Mouse (Mus musculus) MEL (cell line): ENCODE measurements around the gene Manba. TPM values are rescaled to one million over a fixed set of nuclear protein-coding genes. Genes with fewer than 3 reads are reported as not detected.

Source experiments
- DNase-seq: peaks from one replicate; pipeline ENCODE4 v3.0.0; 2011; ENCODE audit warnings: low read depth, low spot score
- H3K27ac ChIP-seq: 2 replicates; pipeline ENCODE4 v1.5.1; 2012; ENCODE audit warnings: low read depth, mild to moderate bottlenecking, control low read depth, low read length, moderate library complexity; ENCODE audit not compliant: control insufficient read depth
- H3K27me3 ChIP-seq, 2 experiments: fragments of 150-350 bp in 1 of 2; sonication (generic) in 1 of 2; 2 replicates each; pipeline ENCODE4 v1.6.1; 2012; ENCODE audit warnings: low read length in 2 of 2, mild to moderate bottlenecking in 2 of 2, improper control_type of control experiment in 1 of 2, moderate library complexity in 1 of 2; ENCODE audit not compliant: insufficient read depth in 2 of 2, control insufficient read depth in 1 of 2
- H3K36me3 ChIP-seq, 2 experiments: 2 replicates each; pipeline ENCODE4 v1.6.1; 2012 to 2014; ENCODE audit warnings: low read length in 2 of 2, improper control_type of control experiment in 1 of 2, inconsistent platforms in 1 of 2, mild to moderate bottlenecking in 1 of 2; ENCODE audit not compliant: insufficient read depth in 2 of 2, control insufficient read depth in 1 of 2
- H3K4me1 ChIP-seq, 2 experiments: fragments of 150-350 bp in 1 of 2; sonication (generic) in 1 of 2; 2 replicates each; pipeline ENCODE4 v1.6.1; 2012; ENCODE audit warnings: low read length in 2 of 2, improper control_type of control experiment in 1 of 2, mild to moderate bottlenecking in 1 of 2; ENCODE audit not compliant: insufficient read depth in 2 of 2, control insufficient read depth in 1 of 2
- H3K4me3 ChIP-seq, 2 experiments: fragments of 150-350 bp in 1 of 2; sonication (generic) in 1 of 2; 2 replicates each; pipeline ENCODE4 v1.5.1; 2012; ENCODE audit warnings: low read depth in 2 of 2, low read length in 2 of 2, mild to moderate bottlenecking in 2 of 2, moderate library complexity in 2 of 2, control low read depth in 1 of 2, improper control_type of control experiment in 1 of 2; ENCODE audit not compliant: control insufficient read depth in 1 of 2, insufficient read depth in 1 of 2
- H3K79me2 ChIP-seq: 2 replicates; pipeline ENCODE4 v1.6.1; 2012; ENCODE audit warnings: mild to moderate bottlenecking, low read length, moderate library complexity; ENCODE audit not compliant: control insufficient read depth, poor library complexity, insufficient read depth
- H3K9ac ChIP-seq: 2 replicates; pipeline ENCODE4 v1.6.1; 2012; ENCODE audit warnings: low read depth, mild to moderate bottlenecking, control low read depth, low read length, moderate library complexity; ENCODE audit not compliant: control insufficient read depth, poor library complexity, severe bottlenecking
- H3K9me3 ChIP-seq: fragments of 150-350 bp; sonication (generic); replicated peaks from 2 replicates; pipeline ENCODE4 v1.6.1; 2012; ENCODE audit warnings: mild to moderate bottlenecking, low read length, improper control_type of control experiment, moderate library complexity; ENCODE audit not compliant: insufficient read depth
- BHLHE40 ChIP-seq: IDR thresholded peaks from 2 replicates; pipeline ENCODE4 v1.6.1; 2012; ENCODE audit warnings: low read depth, mild to moderate bottlenecking, inconsistent platforms, low read length, improper control_type of control experiment, borderline replicate concordance
- CHD1 ChIP-seq: IDR thresholded peaks from 2 replicates; pipeline ENCODE4 v1.6.1; 2012; ENCODE audit warnings: low read depth, mild to moderate bottlenecking, inconsistent platforms, low read length, improper control_type of control experiment
- CHD2 ChIP-seq: IDR thresholded peaks from 2 replicates; pipeline ENCODE4 v1.6.1; 2011; ENCODE audit warnings: low read length, improper control_type of control experiment
- CTCF ChIP-seq, 3 experiments: IDR thresholded peaks in 2 of 3; conservative IDR thresholded peaks in 1 of 3; 2 replicates each; pipeline ENCODE4 v1.5.1; 2011 to 2012; ENCODE audit warnings: low read length in 3 of 3, low read depth in 2 of 3, mild to moderate bottlenecking in 2 of 3, improper control_type of control experiment in 1 of 3, inconsistent platforms in 1 of 3, mixed read lengths in 1 of 3, moderate library complexity in 1 of 3; ENCODE audit not compliant: control insufficient read depth in 1 of 3, insufficient read depth in 1 of 3, poor library complexity in 1 of 3, severe bottlenecking in 1 of 3
- ELF1 ChIP-seq: IDR thresholded peaks from 2 replicates; pipeline ENCODE4 v1.6.1; 2014; ENCODE audit warnings: low read depth, mild to moderate bottlenecking, inconsistent platforms, low read length, improper control_type of control experiment, moderate library complexity
- GATA1 ChIP-seq: IDR thresholded peaks from 2 replicates; pipeline ENCODE4 v1.6.1; 2011; ENCODE audit warnings: low read depth, low read length, improper control_type of control experiment
- HCFC1 ChIP-seq: IDR thresholded peaks from 2 replicates; pipeline ENCODE4 v1.6.1; 2012; ENCODE audit warnings: low read depth, mild to moderate bottlenecking, inconsistent platforms, low read length, improper control_type of control experiment, moderate library complexity
- JUND ChIP-seq: IDR thresholded peaks from 2 replicates; pipeline ENCODE4 v1.6.1; 2011; ENCODE audit warnings: low read depth, mild to moderate bottlenecking, improper control_type of control experiment, low read length
- KAT2A ChIP-seq: conservative IDR thresholded peaks from 2 replicates; pipeline ENCODE4 v1.6.1; 2012; ENCODE audit warnings: low read depth, low read length, improper control_type of control experiment, inconsistent platforms
- MEF2A ChIP-seq: IDR thresholded peaks from 2 replicates; pipeline ENCODE4 v1.6.1; 2014; ENCODE audit warnings: low read depth, mild to moderate bottlenecking, inconsistent platforms, low read length, improper control_type of control experiment; ENCODE audit not compliant: poor library complexity, insufficient replicate concordance, severe bottlenecking; ENCODE audit errors: extremely low read depth
- MXI1 ChIP-seq: IDR thresholded peaks from 2 replicates; pipeline ENCODE4 v1.6.1; 2011; ENCODE audit warnings: mild to moderate bottlenecking, low read depth, low read length, improper control_type of control experiment
- MYC ChIP-seq: IDR thresholded peaks from 2 replicates; pipeline ENCODE4 v1.6.1; 2011; ENCODE audit warnings: low read depth, mild to moderate bottlenecking, low read length, improper control_type of control experiment, moderate library complexity
- NELFE ChIP-seq: IDR thresholded peaks from 2 replicates; pipeline ENCODE4 v1.6.1; 2011; ENCODE audit warnings: low read depth, low read length, improper control_type of control experiment
- NRF1 ChIP-seq: IDR thresholded peaks from 2 replicates; pipeline ENCODE4 v1.6.1; 2014; ENCODE audit warnings: low read depth, mild to moderate bottlenecking, inconsistent platforms, low read length, improper control_type of control experiment, moderate library complexity; ENCODE audit not compliant: poor library complexity, insufficient read depth, severe bottlenecking
- POLR2A ChIP-seq, 2 experiments: IDR thresholded peaks; 2 replicates each; pipeline ENCODE4 v1.6.1; 2011 to 2012; ENCODE audit warnings: low read length in 2 of 2, mild to moderate bottlenecking in 2 of 2, control low read depth in 1 of 2, improper control_type of control experiment in 1 of 2, low read depth in 1 of 2, moderate library complexity in 1 of 2; ENCODE audit not compliant: control insufficient read depth in 1 of 2, insufficient read depth in 1 of 2, poor library complexity in 1 of 2
- POLR2AphosphoS2 ChIP-seq: IDR thresholded peaks from 2 replicates; pipeline ENCODE4 v1.6.1; 2011; ENCODE audit warnings: low read length, improper control_type of control experiment
- POLR2AphosphoS5 ChIP-seq: IDR thresholded peaks from 2 replicates; pipeline ENCODE4 v1.6.1; 2012; ENCODE audit warnings: low read depth, borderline replicate concordance, mild to moderate bottlenecking, inconsistent platforms, low read length, moderate library complexity, mixed read lengths
- RAD21 ChIP-seq: IDR thresholded peaks from 2 replicates; pipeline ENCODE4 v1.6.1; 2011; ENCODE audit warnings: mild to moderate bottlenecking, low read depth, low read length, improper control_type of control experiment
- RCOR1 ChIP-seq: IDR thresholded peaks from 2 replicates; pipeline ENCODE4 v1.6.1; 2012; ENCODE audit warnings: low read depth, mild to moderate bottlenecking, inconsistent platforms, low read length, improper control_type of control experiment
- SIN3A ChIP-seq: IDR thresholded peaks from 2 replicates; pipeline ENCODE4 v1.6.1; 2012; ENCODE audit warnings: low read length, improper control_type of control experiment, inconsistent platforms
- SMC3 ChIP-seq: IDR thresholded peaks from 2 replicates; pipeline ENCODE4 v1.6.1; 2011; ENCODE audit warnings: low read depth, low read length, improper control_type of control experiment
- TBP ChIP-seq: IDR thresholded peaks from 2 replicates; pipeline ENCODE4 v1.8.0; 2011; ENCODE audit warnings: low read depth, low read length, improper control_type of control experiment
- TCF12 ChIP-seq: IDR thresholded peaks from 2 replicates; pipeline ENCODE4 v1.6.1; 2014; ENCODE audit warnings: low read depth, mild to moderate bottlenecking, inconsistent platforms, low read length, improper control_type of control experiment, moderate library complexity
- UBTF ChIP-seq: IDR thresholded peaks from 2 replicates; pipeline ENCODE4 v1.6.1; 2012; ENCODE audit warnings: low read depth, mild to moderate bottlenecking, inconsistent platforms, low read length, improper control_type of control experiment, moderate library complexity, borderline replicate concordance; ENCODE audit not compliant: insufficient read depth
- USF1 ChIP-seq: IDR thresholded peaks from 2 replicates; pipeline ENCODE4 v1.6.1; 2014; ENCODE audit warnings: low read depth, mild to moderate bottlenecking, inconsistent platforms, low read length, improper control_type of control experiment, moderate library complexity
- USF2 ChIP-seq, 2 experiments: IDR thresholded peaks; 2 replicates each; pipeline ENCODE4 v1.6.1; 2011 to 2012; ENCODE audit warnings: improper control_type of control experiment in 2 of 2, low read length in 2 of 2, borderline replicate concordance in 1 of 2, inconsistent platforms in 1 of 2, low read depth in 1 of 2, mild to moderate bottlenecking in 1 of 2; ENCODE audit not compliant: insufficient read depth in 1 of 2
- ZC3H11A ChIP-seq: IDR thresholded peaks from 2 replicates; pipeline ENCODE4 v1.6.1; 2012; ENCODE audit warnings: low read depth, mild to moderate bottlenecking, inconsistent platforms, low read length, improper control_type of control experiment
- ZKSCAN1 ChIP-seq: IDR thresholded peaks from 2 replicates; pipeline ENCODE4 v1.6.1; 2012; ENCODE audit warnings: low read depth, mild to moderate bottlenecking, inconsistent platforms, low read length, improper control_type of control experiment, moderate library complexity
- ZMIZ1 ChIP-seq: IDR thresholded peaks from 2 replicates; pipeline ENCODE4 v1.6.1; 2012; ENCODE audit warnings: low read depth, mild to moderate bottlenecking, inconsistent platforms, low read length, improper control_type of control experiment, moderate library complexity
- ZNF384 ChIP-seq: IDR thresholded peaks from 2 replicates; pipeline ENCODE4 v1.6.1; 2012; ENCODE audit warnings: low read depth, mild to moderate bottlenecking, inconsistent platforms, low read length, improper control_type of control experiment
- polyA plus RNA-seq, 2 experiments: library from polyadenylated mRNA; stranded (reverse) in 1 of 2; unstranded in 1 of 2; fragments of >175 nt in 1 of 2; fragments of >200 nt in 1 of 2; gene quantifications; 2 replicates each; pipeline versions ENCODE4 v1.2.1 to v1.2.4; 2012; ENCODE audit warnings: low replicate concordance in 2 of 2, low read depth in 1 of 2; ENCODE audit not compliant: insufficient read length in 2 of 2, insufficient read depth in 1 of 2, missing spikeins in 1 of 2
- total RNA-seq: library from RNA; depleted of rRNA; stranded (reverse); fragments of 300-350 nt; gene quantifications from 2 replicates; pipeline ENCODE4 v1.2.3, GENCODE M21; 2012

Manba gene
- total and polyA plus RNA-seq, 3 experiments, result 8.1 to 10.6 TPM; not detected in 1

DNA sequence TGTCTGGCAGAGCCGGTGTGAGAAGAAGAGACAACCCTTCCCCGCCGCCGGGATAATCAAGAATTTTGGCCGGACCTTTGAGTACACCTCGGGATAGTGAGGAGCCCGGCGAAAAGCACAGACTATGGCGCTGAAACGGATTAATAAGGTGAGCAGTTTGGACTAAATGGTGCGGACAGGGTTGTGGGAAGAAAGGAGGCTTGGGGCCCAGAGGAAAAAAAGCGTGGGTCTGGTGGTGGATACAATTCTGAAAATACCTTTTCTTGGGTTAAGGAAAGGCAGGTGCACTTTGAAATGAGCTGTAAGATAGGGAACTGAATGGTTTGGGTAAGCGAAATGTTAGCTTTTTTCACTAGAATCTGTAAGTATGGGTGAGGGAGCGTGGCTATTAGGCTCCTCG is 45.8 kb upstream of the Manba start:
- H3K9ac ChIP-seq, result peak overlapping the region; percentile 94
- no peaks in the 10 kb centered on the region for H3K9me3 ChIP-seq
- peaks cover 12 to 23% of the 10 kb centered on the region in 2 experiments; a peak in 3 of 4 replicates for H3K4me1 ChIP-seq
- H3K79me2 ChIP-seq, result peaks cover 44% of the 10 kb centered on the region
- H3K27me3 ChIP-seq, result no peaks in the 10 kb centered on the region
- TF ChIP-seq CHD1 (0 out of 2 replicates have a peak, but pooled peaks have one; percentile 25), CTCF (IDR thresholded peaks at IDR 0.05 in 2 of 3, conservative IDR thresholded peaks at IDR 0.05 in 1 of 3; ENCODE audit: control insufficient read depth in 1 of 3, insufficient read depth in 1 of 3, low read depth in 2 of 3, low read length in 3 of 3, poor library complexity in 1 of 3, severe bottlenecking in 1 of 3) (no peak)
- TF ChIP-seq, all 39 proteins: peak for 1
- Histone ChIP-seq H3K4me3 (peak overlapping the region; percentile 83 to 90), H3K36me3 (peaks cover 28 to 39% of the 10 kb centered on the region in 2 experiments), H3K27ac (peak overlapping the region; percentile 84)
- DNase-seq, result no peak

DNA sequence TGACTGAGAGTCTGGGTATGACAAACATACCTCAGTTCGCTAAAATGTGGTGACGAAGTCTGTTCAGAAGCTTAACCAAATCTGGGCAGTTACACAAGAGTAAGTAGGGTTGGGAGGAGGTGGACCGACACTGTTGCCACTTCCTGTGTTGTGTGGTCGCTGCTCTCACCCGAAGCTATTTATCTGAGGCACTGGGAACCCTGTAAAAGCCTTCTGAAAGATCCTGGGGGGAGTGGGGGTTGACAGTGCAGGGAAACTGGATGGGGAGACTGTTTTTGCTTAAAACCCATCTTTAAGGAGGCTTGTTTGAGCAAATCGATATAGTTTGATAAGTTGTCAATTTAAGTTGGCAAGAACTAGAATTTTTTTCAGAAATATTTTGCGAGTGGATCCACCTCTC is 45.2 kb upstream of the Manba start:
- peaks cover 12 to 27% of the 10 kb centered on the region in 2 experiments; a peak in 3 of 4 replicates for H3K4me1 ChIP-seq
- DNase-seq, result peak; percentile 83
- peaks cover 32 to 43% of the 10 kb centered on the region in 2 experiments for H3K36me3 ChIP-seq
- H3K9ac ChIP-seq, result peak overlapping the region; percentile 94
- H3K4me3 ChIP-seq, result peak overlapping the region; percentile 83 to 90
- peak overlapping the region; percentile 84 for H3K27ac ChIP-seq
- H3K9me3 ChIP-seq, result no peaks in the 10 kb centered on the region
- peaks cover 48% of the 10 kb centered on the region for H3K79me2 ChIP-seq
- H3K27me3 ChIP-seq, result no peaks in the 10 kb centered on the region
- TF ChIP-seq NELFE (no peak), UBTF (no peak), ELF1 (peak; percentile 58; the same call in 1 of the 2 replicates), ZKSCAN1 (no peak; the same call in 1 of the 2 replicates), GATA1 (no peak), JUND (no peak), CTCF (IDR thresholded peaks at IDR 0.05 in 2 of 3, conservative IDR thresholded peaks at IDR 0.05 in 1 of 3; ENCODE audit: control insufficient read depth in 1 of 3, insufficient read depth in 1 of 3, low read depth in 2 of 3, low read length in 3 of 3, poor library complexity in 1 of 3, severe bottlenecking in 1 of 3) (no peak), ZNF384 (no peak), SIN3A (peak; percentile 72), HCFC1 (peak; percentile 68), KAT2A (no peak), NRF1 (no peak), RCOR1 (no peak), BHLHE40 (no peak), MXI1 (peak; percentile 18), TCF12 (no peak), CHD1 (peak; percentile 97), MYC (no peak), TBP (peak; percentile 69), ZMIZ1 (0 out of 2 replicates have a peak, but pooled peaks have one; percentile 35), SMC3 (no peak), MEF2A (no peak), POLR2AphosphoS2 (no peak), POLR2A (IDR thresholded peaks at IDR 0.05; ENCODE audit: control insufficient read depth in 1 of 2, insufficient read depth in 1 of 2, low read depth in 1 of 2, low read length in 2 of 2, poor library complexity in 1 of 2) (peak in 1 of 2 experiments; percentile 46; a peak in 1 of 4 replicates), POLR2AphosphoS5 (peak; percentile 77; the same call in 1 of the 2 replicates), ZC3H11A (no peak), CHD2 (no peak), RAD21 (no peak), USF2 (IDR thresholded peaks at IDR 0.05; ENCODE audit: borderline replicate concordance in 1 of 2, insufficient read depth in 1 of 2, low read depth in 1 of 2, low read length in 2 of 2) (no peak), USF1 (no peak)
